Mouse (Mus musculus) ES-Bruce4 (cell line): Measurements from ENCODE around the gene Dnmt3a.

ENCODE experiments used
- CTCF ChIP-seq: IDR thresholded peaks from one replicate; pipeline ENCODE4 v1.8.1; 2011; ENCODE audit warnings: low read depth, low read length
- EP300 ChIP-seq: IDR thresholded peaks from 2 replicates; pipeline ENCODE4 v1.6.1; 2011; ENCODE audit warnings: low read depth, low read length; ENCODE audit not compliant: insufficient read depth
- POLR2A ChIP-seq: IDR thresholded peaks from one replicate; pipeline ENCODE4 v1.8.1; 2011; ENCODE audit warnings: low read length; ENCODE audit not compliant: insufficient read depth

- TF ChIP-seq EP300 (no peak), CTCF (no peak), POLR2A (no peak)
These were observed 44.8 kb upstream of the Dnmt3a start for GRCm38 (mm10) chr12:3760876-3761590.
